Mouse (Mus musculus) c-Kit-positive CD71-negative TER-119-negative erythroid progenitor cells, embryonic 14.5 days (primary cell): ENCODE data around the gene AC124108.1.

Source experiments
- DNase-seq: peaks from one replicate; pipeline ENCODE4 v3.0.0-alpha.2; 2013; ENCODE audit warnings: low read depth

Gene AC124108.1

GRCm38 (mm10) chr1:132164780-132165518 lies 26.3 kb upstream of the AC124108.1 start:
- DNase-seq, result no peak

GRCm38 (mm10) chr1:132165859-132166258 lies 25.4 kb upstream of the AC124108.1 start:
- no peak for DNase-seq

GRCm38 (mm10) chr1:132168115-132168767 lies 23.0 kb upstream of the AC124108.1 start:
- no peak for DNase-seq

GRCm38 (mm10) chr1:132170698-132171097 lies 20.6 kb upstream of the AC124108.1 start:
- DNase-seq, result no peak

GRCm38 (mm10) chr1:132171619-132172018 lies 19.6 kb upstream of the AC124108.1 start:
- DNase-seq, result no peak

GRCm38 (mm10) chr1:132186303-132186702 lies 5.0 kb upstream of the AC124108.1 start:
- DNase-seq, result no peak

- DNase-seq, result no peak
Observed at GRCm38 (mm10) chr1:132188442-132189066, 2.7 kb upstream of the AC124108.1 start.

GRCm38 (mm10) chr1:132189231-132189630 lies 2.0 kb upstream of the AC124108.1 start:
- no peak for DNase-seq

- DNase-seq, result no peak
Observed at GRCm38 (mm10) chr1:132190040-132190513, 1.2 kb upstream of the AC124108.1 start.

- DNase-seq, result no peak
Observed at GRCm38 (mm10) chr1:132190621-132191092, 600 bp upstream of the AC124108.1 start.

- no peak for DNase-seq
Observed at GRCm38 (mm10) chr1:132191786-132192680, 776 bp downstream of the AC124108.1 start.

GRCm38 (mm10) chr1:132193806-132194205 lies 2.5 kb downstream of the AC124108.1 start:
- no peak for DNase-seq

- no peak for DNase-seq
Observed at GRCm38 (mm10) chr1:132194624-132195023, 3.4 kb downstream of the AC124108.1 start.

GRCm38 (mm10) chr1:132195100-132195499 lies 3.8 kb downstream of the AC124108.1 start:
- no peak for DNase-seq

GRCm38 (mm10) chr1:132195681-132196080 lies 4.4 kb downstream of the AC124108.1 start:
- no peak for DNase-seq

- DNase-seq, result no peak
Observed at GRCm38 (mm10) chr1:132196337-132196736, 5.1 kb downstream of the AC124108.1 start.

- DNase-seq, result no peak
Observed at GRCm38 (mm10) chr1:132197666-132198065, 6.4 kb downstream of the AC124108.1 start.

- DNase-seq, result no peak
Observed at GRCm38 (mm10) chr1:132198401-132199071, 7.3 kb downstream of the AC124108.1 start.

- no peak for DNase-seq
Observed at GRCm38 (mm10) chr1:132199244-132199643, 8.0 kb downstream of the AC124108.1 start.

GRCm38 (mm10) chr1:132199934-132200333 lies 8.7 kb downstream of the AC124108.1 start:
- no peak for DNase-seq
